Mouse (Mus musculus): ENCODE data around the gene Cryba2. TPM values are rescaled to one million over a fixed set of nuclear protein-coding genes. Genes with fewer than 3 reads are reported as not detected.
A peak's percentile ranks its signal among the peaks of the same experiment; 100 is the strongest.

Cryba2 gene
- total and polyA plus RNA-seq, 3 experiments = 0.30 to 0.55 TPM; not detected in 1

- no peaks in the 10 kb centered on the region for H3K36me3 ChIP-seq (replicated peaks in 1 of 2; ENCODE audit: control insufficient read depth in 1 of 2, insufficient read depth in 1 of 2, low read length in 1 of 2)
- dilution Hi-C loops (cut with MboI; ENCODE audit: extremely low pct_ligation_motif_present, extremely low pct_unique_long_range_greater_than_20kb, low sequenced_read_pairs) (no loop called here), in situ Hi-C loops (cut with MboI; ENCODE audit: low pct_ligation_motif_present, low pct_unique_long_range_greater_than_20kb, low sequenced_read_pairs) (no loop called here)
- H3K27me3 ChIP-seq (replicated peaks) = peaks cover 5% of the 10 kb centered on the region
- H3K4me3 ChIP-seq (replicated peaks in 1 of 3; ENCODE audit: low read depth in 2 of 3, low read length in 2 of 3, poor library complexity in 1 of 3) = peak overlapping the region in 2 of 3 experiments; percentile 47 to 51
- no peak for DNase-seq (ENCODE audit: extremely low read depth)
- peak overlapping the region; percentile 67 for H3K4me2 ChIP-seq (ENCODE audit: insufficient read depth, low read depth, poor library complexity, severe bottlenecking)
- peaks cover 14% of the 10 kb centered on the region for H3K9me3 ChIP-seq (replicated peaks; ENCODE audit: low read length)
- H3K4me1 ChIP-seq (ENCODE audit: control insufficient read depth in 1 of 2, insufficient read depth in 2 of 2) = peaks cover 6 to 54% of the 10 kb centered on the region in 2 experiments; a peak in 3 of 4 replicates
- peak overlapping the region; percentile 41; the same call in 1 of the 2 replicates for H3K9ac ChIP-seq (ENCODE audit: insufficient read depth, low read depth)
- H3K27ac ChIP-seq (ENCODE audit: insufficient read depth, low read depth) = no peak overlapping the region
- TF ChIP-seq ETS1 (conservative IDR thresholded peaks at IDR 0.05; ENCODE audit: low read depth, low read length) = no peak
- TF ChIP-seq SIN3A (IDR thresholded peaks at IDR 0.05; ENCODE audit: low read length) = no peak
- TF ChIP-seq CHD2 (IDR thresholded peaks at IDR 0.05; ENCODE audit: low read length) = no peak
- no peak for TF ChIP-seq TCF12 (IDR thresholded peaks at IDR 0.05; ENCODE audit: low read depth, low read length)
- TF ChIP-seq ZC3H11A (IDR thresholded peaks at IDR 0.05; ENCODE audit: low read depth, low read length) = no peak
- no peak for TF ChIP-seq EP300 (IDR thresholded peaks at IDR 0.05; ENCODE audit: low read length)
- TF ChIP-seq USF1 (IDR thresholded peaks at IDR 0.05; ENCODE audit: low read depth, low read length) = no peak
- no peak for TF ChIP-seq GABPA (IDR thresholded peaks at IDR 0.05; ENCODE audit: insufficient replicate concordance, low read depth, low read length)
- TF ChIP-seq E2F4 (IDR thresholded peaks at IDR 0.05; ENCODE audit: insufficient replicate concordance, low read depth, low read length) = no peak
- no peak for TF ChIP-seq MYC (IDR thresholded peaks at IDR 0.05; ENCODE audit: low read depth, low read length)
- no peak for TF ChIP-seq POLR2A (IDR thresholded peaks at IDR 0.05; ENCODE audit: low read depth, low read length)
- no peak for TF ChIP-seq USF2 (conservative IDR thresholded peaks at IDR 0.05; ENCODE audit: low read depth, low read length)
- TF ChIP-seq BHLHE40 (IDR thresholded peaks at IDR 0.05; ENCODE audit: low read depth, low read length) = no peak
- TF ChIP-seq MAZ (IDR thresholded peaks at IDR 0.05; ENCODE audit: low read depth, low read length) = no peak
- TF ChIP-seq UBTF (IDR thresholded peaks at IDR 0.05; ENCODE audit: low read depth, low read length) = no peak
- no peak for TF ChIP-seq MAFK (IDR thresholded peaks at IDR 0.05; ENCODE audit: insufficient replicate concordance, low read length)
- TF ChIP-seq JUND (conservative IDR thresholded peaks at IDR 0.05; ENCODE audit: low read depth, low read length) = no peak
- no peak for TF ChIP-seq NELFE (IDR thresholded peaks at IDR 0.05; ENCODE audit: low read depth, low read length)
- H3K79me2 ChIP-seq (replicated peaks; ENCODE audit: control insufficient read depth, extremely low read depth, insufficient read depth, poor library complexity, severe bottlenecking) = no peaks in the 10 kb centered on the region
These were observed 37.8 kb downstream of the Cryba2 start for GRCm38 (mm10) chr1:74855156-74855555.

GRCm38 (mm10) chr1:74854306-74855056 lies 38.5 kb downstream of the Cryba2 start, which contains the start of gene Cdk5r2:
Gene Cdk5r2, plus strand, starts transcription at chr1:74854934.
- DNase-seq (ENCODE audit: extremely low read depth) = peak; percentile 87
- Histone ChIP-seq H3K4me2 (ENCODE audit: insufficient read depth, low read depth, poor library complexity, severe bottlenecking) (peak within 1 kb of the TSS; percentile 67), H3K4me3 (replicated peaks in 1 of 3; ENCODE audit: low read depth in 2 of 3, low read length in 2 of 3, poor library complexity in 1 of 3) (peak within 1 kb of the TSS; percentile 24 to 51 (median 47)), H3K4me1 (ENCODE audit: control insufficient read depth in 1 of 2, insufficient read depth in 2 of 2) (peaks cover 6 to 49% of the 10 kb centered on the region in 2 experiments; a peak in 3 of 4 replicates), H3K27me3 (replicated peaks) (peaks cover 5% of the 10 kb centered on the region), H3K9me3 (replicated peaks; ENCODE audit: low read length) (peaks cover 14% of the 10 kb centered on the region), H3K9ac (ENCODE audit: insufficient read depth, low read depth) (peak within 1 kb of the TSS; percentile 41; the same call in 1 of the 2 replicates), H3K79me2 (replicated peaks; ENCODE audit: control insufficient read depth, extremely low read depth, insufficient read depth, poor library complexity, severe bottlenecking) (no peaks in the 10 kb centered on the region), H3K36me3 (replicated peaks in 1 of 2; ENCODE audit: control insufficient read depth in 1 of 2, insufficient read depth in 1 of 2, low read length in 1 of 2) (no peaks in the 10 kb centered on the region), H3K27ac (ENCODE audit: insufficient read depth, low read depth) (no peak within 1 kb of the TSS)
- TF ChIP-seq NRF1 (IDR thresholded peaks at IDR 0.05; ENCODE audit: low read depth, low read length) (peak; percentile 68), HCFC1 (IDR thresholded peaks at IDR 0.05; ENCODE audit: low read depth, low read length) (0 out of 2 replicates have a peak, but pooled peaks have one; percentile 15), CHD2 (IDR thresholded peaks at IDR 0.05; ENCODE audit: low read length) (peak; percentile 89), TCF12 (IDR thresholded peaks at IDR 0.05; ENCODE audit: low read depth, low read length) (peak; percentile 36; the same call in 1 of the 2 replicates), MAZ (IDR thresholded peaks at IDR 0.05; ENCODE audit: low read depth, low read length) (peak; percentile 49; the same call in 1 of the 2 replicates), ZC3H11A (IDR thresholded peaks at IDR 0.05; ENCODE audit: low read depth, low read length) (no peak)
- dilution Hi-C loops (cut with MboI; ENCODE audit: extremely low pct_ligation_motif_present, extremely low pct_unique_long_range_greater_than_20kb, low sequenced_read_pairs) (no loop called here), in situ Hi-C loops (cut with MboI; ENCODE audit: low pct_ligation_motif_present, low pct_unique_long_range_greater_than_20kb, low sequenced_read_pairs) (no loop called here)
